Mouse (Mus musculus): ENCODE measurements around the gene Kcnmb3. TPM values are rescaled to one million over a fixed set of nuclear protein-coding genes. Genes with fewer than 3 reads are reported as not detected.

Kcnmb3 gene
- polyA plus RNA-seq, 1 experiment from 2014 or later, result 0.16 TPM

GRCm38 (mm10) chr3:32512686-32513284, 20.8 kb upstream of the Kcnmb3 start:
- Histone ChIP-seq H3K27ac (replicated peaks; ENCODE audit: low read depth, low read length) (no peak overlapping the region), H3K4me1 (ENCODE audit: control insufficient read depth, insufficient read depth, low read length) (peaks cover 8% of the 10 kb centered on the region; the same call in 1 of the 2 replicates), H3K4me3 (replicated peaks; ENCODE audit: low read depth, low read length) (no peak overlapping the region), H3K36me3 (ENCODE audit: control insufficient read depth, insufficient read depth, low read length) (peaks cover 30% of the 10 kb centered on the region), H3K9ac (replicated peaks; ENCODE audit: low read length) (no peak overlapping the region), H3K9me3 (ENCODE audit: control insufficient read depth, low read length) (no peaks in the 10 kb centered on the region), H3K4me2 (ENCODE audit: low read length) (no peak overlapping the region), H3K27me3 (ENCODE audit: control insufficient read depth, insufficient read depth, low read length) (no peaks in the 10 kb centered on the region)
- WGBS, result 94% methylated on average over 7 of the region's 7 CpGs
- DNase-seq (no peak), ATAC-seq (ENCODE audit: low FRiP score, low TSS enrichment) (no peak)

GRCm38 (mm10) chr3:32511191-32511550, 19.1 kb upstream of the Kcnmb3 start:
- DNase-seq (peak; percentile 51), ATAC-seq (ENCODE audit: low FRiP score, low TSS enrichment) (no peak)
- Histone ChIP-seq H3K4me1 (ENCODE audit: control insufficient read depth, insufficient read depth, low read length) (peaks cover 8% of the 10 kb centered on the region; the same call in 1 of the 2 replicates), H3K4me3 (replicated peaks; ENCODE audit: low read depth, low read length) (peak overlapping the region; percentile 89), H3K9me3 (ENCODE audit: control insufficient read depth, low read length) (no peaks in the 10 kb centered on the region), H3K36me3 (ENCODE audit: control insufficient read depth, insufficient read depth, low read length) (peaks cover 16% of the 10 kb centered on the region), H3K27me3 (ENCODE audit: control insufficient read depth, insufficient read depth, low read length) (no peaks in the 10 kb centered on the region), H3K27ac (replicated peaks; ENCODE audit: low read depth, low read length) (peak overlapping the region; percentile 80; the same call in 1 of the 2 replicates), H3K9ac (replicated peaks; ENCODE audit: low read length) (peak overlapping the region; percentile 93), H3K4me2 (ENCODE audit: low read length) (peak overlapping the region; percentile 66)
- 7% methylated on average over 13 of the region's 13 CpGs for WGBS

- under 1% methylated on average over 68 of the region's 69 CpGs for WGBS
- peak; percentile 95 for DNase-seq
- Histone ChIP-seq H3K36me3 (ENCODE audit: control insufficient read depth, insufficient read depth, low read length) (peaks cover 10% of the 10 kb centered on the region), H3K4me1 (ENCODE audit: control insufficient read depth, insufficient read depth, low read length) (peaks cover 8% of the 10 kb centered on the region; the same call in 1 of the 2 replicates), H3K9ac (replicated peaks; ENCODE audit: low read length) (peak overlapping the region; percentile 93), H3K4me2 (ENCODE audit: low read length) (peak overlapping the region; percentile 66), H3K27ac (replicated peaks; ENCODE audit: low read depth, low read length) (peak overlapping the region; percentile 80), H3K4me3 (replicated peaks; ENCODE audit: low read depth, low read length) (peak overlapping the region; percentile 89), H3K9me3 (ENCODE audit: control insufficient read depth, low read length) (no peaks in the 10 kb centered on the region), H3K27me3 (ENCODE audit: control insufficient read depth, insufficient read depth, low read length) (no peaks in the 10 kb centered on the region)
- ATAC-seq (ENCODE audit: low FRiP score, low TSS enrichment), result peak; percentile 92
Observed at GRCm38 (mm10) chr3:32510375-32511190, 18.6 kb upstream of the Kcnmb3 start.

- Histone ChIP-seq H3K27ac (replicated peaks; ENCODE audit: low read depth, low read length) (peak within 1 kb of the TSS; percentile 80), H3K4me2 (ENCODE audit: low read length) (peak within 1 kb of the TSS; percentile 66), H3K27me3 (ENCODE audit: control insufficient read depth, insufficient read depth, low read length) (no peaks in the 10 kb centered on the region), H3K4me1 (ENCODE audit: control insufficient read depth, insufficient read depth, low read length) (peaks cover 8% of the 10 kb centered on the region; the same call in 1 of the 2 replicates), H3K4me3 (replicated peaks; ENCODE audit: low read depth, low read length) (peak within 1 kb of the TSS; percentile 89), H3K36me3 (ENCODE audit: control insufficient read depth, insufficient read depth, low read length) (peaks cover 4% of the 10 kb centered on the region), H3K9ac (replicated peaks; ENCODE audit: low read length) (peak within 1 kb of the TSS; percentile 93), H3K9me3 (ENCODE audit: control insufficient read depth, low read length) (no peaks in the 10 kb centered on the region)
- 5% methylated on average over 24 of the region's 24 CpGs for WGBS
- peak; percentile 18 for ATAC-seq (ENCODE audit: low FRiP score, low TSS enrichment)
- DNase-seq, result peak; percentile 51
Observed at GRCm38 (mm10) chr3:32509496-32510374, 17.7 kb upstream of the Kcnmb3 start, which contains the start of gene Zfp639. Gene Zfp639 (plus strand): TSS chr3:32510259.

GRCm38 (mm10) chr3:32508666-32509324, 16.8 kb upstream of the Kcnmb3 start:
- Histone ChIP-seq H3K36me3 (ENCODE audit: control insufficient read depth, insufficient read depth, low read length) (no peaks in the 10 kb centered on the region), H3K9me3 (ENCODE audit: control insufficient read depth, low read length) (no peaks in the 10 kb centered on the region), H3K4me2 (ENCODE audit: low read length) (peak overlapping the region; percentile 66), H3K4me3 (replicated peaks; ENCODE audit: low read depth, low read length) (peak overlapping the region; percentile 6; the same call in 1 of the 2 replicates), H3K9ac (replicated peaks; ENCODE audit: low read length) (no peak overlapping the region), H3K4me1 (ENCODE audit: control insufficient read depth, insufficient read depth, low read length) (peaks cover 8% of the 10 kb centered on the region; the same call in 1 of the 2 replicates), H3K27ac (replicated peaks; ENCODE audit: low read depth, low read length) (no peak overlapping the region), H3K27me3 (ENCODE audit: control insufficient read depth, insufficient read depth, low read length) (no peaks in the 10 kb centered on the region)
- peak; percentile 93 for DNase-seq
- 0 out of 2 replicates have a peak, but pooled peaks have one; percentile 29 for ATAC-seq (ENCODE audit: low FRiP score, low TSS enrichment)
- WGBS, result under 1% methylated on average over 17 of the region's 17 CpGs

- 60% methylated on average over 11 of the region's 11 CpGs for WGBS
- Histone ChIP-seq H3K27ac (replicated peaks; ENCODE audit: low read depth, low read length) (no peak overlapping the region), H3K9ac (replicated peaks; ENCODE audit: low read length) (no peak overlapping the region), H3K4me1 (ENCODE audit: control insufficient read depth, insufficient read depth, low read length) (peaks cover 3% of the 10 kb centered on the region; the same call in 1 of the 2 replicates), H3K4me3 (replicated peaks; ENCODE audit: low read depth, low read length) (no peak overlapping the region), H3K9me3 (ENCODE audit: control insufficient read depth, low read length) (no peaks in the 10 kb centered on the region), H3K4me2 (ENCODE audit: low read length) (no peak overlapping the region), H3K27me3 (ENCODE audit: control insufficient read depth, insufficient read depth, low read length) (no peaks in the 10 kb centered on the region), H3K36me3 (ENCODE audit: control insufficient read depth, insufficient read depth, low read length) (no peaks in the 10 kb centered on the region)
- no peak for DNase-seq
- ATAC-seq (ENCODE audit: low FRiP score, low TSS enrichment), result no peak
Observed at GRCm38 (mm10) chr3:32506366-32507225, 14.6 kb upstream of the Kcnmb3 start.

GRCm38 (mm10) chr3:32505841-32506240, 13.8 kb upstream of the Kcnmb3 start:
- Histone ChIP-seq H3K36me3 (ENCODE audit: control insufficient read depth, insufficient read depth, low read length) (no peaks in the 10 kb centered on the region), H3K9ac (replicated peaks; ENCODE audit: low read length) (no peak overlapping the region), H3K27me3 (ENCODE audit: control insufficient read depth, insufficient read depth, low read length) (no peaks in the 10 kb centered on the region), H3K27ac (replicated peaks; ENCODE audit: low read depth, low read length) (no peak overlapping the region), H3K4me3 (replicated peaks; ENCODE audit: low read depth, low read length) (no peak overlapping the region), H3K9me3 (ENCODE audit: control insufficient read depth, low read length) (no peaks in the 10 kb centered on the region), H3K4me1 (ENCODE audit: control insufficient read depth, insufficient read depth, low read length) (no peaks in the 10 kb centered on the region), H3K4me2 (ENCODE audit: low read length) (no peak overlapping the region)
- no peak for DNase-seq
- WGBS, result 67% methylated on average over 3 of the region's 3 CpGs
- ATAC-seq (ENCODE audit: low FRiP score, low TSS enrichment), result no peak
